Mouse (Mus musculus) 3T3-L1 (cell line): ENCODE measurements at regions not wholly inside any gene's neighbourhood (a gene's known extent, or its start where the extent isn't known, plus 50 kb on each side); places are given as distances from the start of the nearest gene placed in this dataset.

Source experiments
- DNase-seq: peaks from one replicate; pipeline ENCODE4 v3.0.0-alpha.2; 2015; ENCODE audit warnings: low read depth, low spot score

DNA sequence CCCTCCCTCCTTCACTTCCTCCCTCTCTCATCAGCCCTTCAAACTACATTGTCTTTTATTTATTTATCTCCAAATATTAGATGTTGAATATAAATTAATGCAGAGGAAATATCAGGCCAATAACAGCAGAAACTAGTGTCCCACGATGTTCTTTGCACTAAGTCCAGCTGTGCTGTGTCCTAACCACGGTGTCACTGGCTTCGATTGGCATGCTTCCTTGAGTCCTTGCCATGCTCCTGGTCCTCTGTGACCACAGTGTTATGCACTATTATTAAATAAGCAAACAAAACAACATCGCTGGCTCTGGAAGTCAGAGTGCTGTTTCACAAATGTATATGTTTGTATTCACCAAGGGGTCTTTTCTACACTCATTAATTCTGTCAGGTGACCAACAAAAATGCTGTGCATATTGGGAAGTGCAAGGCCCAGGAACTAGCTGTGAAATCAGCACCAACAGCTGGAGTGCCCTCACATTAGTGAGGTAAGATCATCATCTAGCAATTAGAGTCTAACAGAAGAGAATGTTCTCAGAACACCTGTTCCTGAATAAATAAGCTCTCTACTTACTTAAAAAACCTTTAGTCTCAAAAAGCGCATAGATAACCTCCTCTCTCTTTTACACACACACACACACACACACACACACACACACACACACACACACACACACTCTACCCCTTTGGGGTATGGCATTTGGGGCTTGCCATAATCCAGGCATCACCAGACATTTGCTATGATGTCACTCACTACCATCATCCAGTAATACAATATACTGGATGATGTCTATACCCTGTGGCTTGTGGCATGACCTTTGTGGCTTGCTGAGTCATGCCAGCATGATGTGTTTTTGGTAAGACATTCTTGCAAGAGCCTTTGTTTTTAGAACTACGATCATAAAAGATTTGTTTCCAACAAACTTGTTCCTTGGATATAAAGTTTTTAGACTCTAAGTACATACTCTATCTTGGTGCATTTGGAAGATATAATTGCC, 81.9 kb upstream of the Rgs2 start:
- DNase-seq: peak; percentile 81

DNA sequence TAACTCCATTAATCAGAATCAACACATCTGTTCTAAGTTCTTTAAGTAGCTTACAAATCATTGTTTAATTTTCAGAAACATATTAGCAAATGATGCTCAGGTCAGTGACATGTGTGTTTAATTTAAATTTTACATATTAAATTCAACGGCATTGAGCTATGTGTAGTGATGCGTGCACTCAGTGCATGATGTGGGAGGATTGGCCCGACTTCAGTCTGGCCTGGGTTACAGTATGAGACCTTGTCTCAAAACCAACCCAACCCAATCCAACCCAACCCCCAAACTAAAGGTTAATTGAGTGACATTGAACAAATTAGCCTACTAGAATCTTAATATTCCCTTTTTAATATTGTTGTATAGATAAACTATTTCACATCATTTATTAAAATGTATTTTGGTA, 75.0 kb upstream of the Rgs2 start:
- DNase-seq: no peak

DNA sequence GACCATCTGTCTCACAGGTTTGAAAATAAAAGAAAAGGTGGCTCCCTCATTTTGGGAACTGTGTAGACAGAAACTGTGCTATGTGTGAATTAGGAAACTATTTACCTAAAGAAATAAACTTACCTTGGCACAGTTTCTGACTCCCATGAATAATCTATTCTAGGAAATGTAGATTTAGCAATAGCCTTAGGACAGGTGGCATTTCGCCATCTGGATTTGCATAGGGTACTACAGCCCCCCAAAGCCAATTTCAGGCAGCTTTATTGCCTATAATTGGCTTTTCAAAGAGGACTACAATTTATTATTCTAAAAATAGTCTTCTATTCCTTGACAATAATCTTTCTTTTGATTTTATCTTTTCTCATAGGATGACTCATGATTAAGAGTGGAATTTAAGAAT, 74.5 kb upstream of the Rgs2 start:
- DNase-seq: no peak

DNA sequence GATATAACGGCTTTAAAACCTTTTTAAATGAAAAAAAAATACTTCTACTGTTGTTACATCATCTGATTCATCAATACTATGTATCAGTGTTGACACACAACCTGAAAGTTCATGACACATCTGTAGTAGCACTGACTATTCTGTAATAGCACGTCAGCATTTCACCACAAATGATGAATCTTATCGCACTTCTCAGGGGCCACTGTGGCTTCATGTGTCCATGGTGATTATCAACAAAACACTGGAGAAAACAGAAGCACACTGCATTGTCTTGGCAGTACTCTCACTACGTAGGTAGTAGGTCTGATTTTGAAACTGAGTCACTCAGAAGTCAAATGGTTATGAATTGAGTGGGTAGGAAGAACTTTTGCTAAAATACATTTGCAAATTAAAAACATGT, 72.0 kb upstream of the Rgs2 start:
- peak; percentile 25 for DNase-seq

DNA sequence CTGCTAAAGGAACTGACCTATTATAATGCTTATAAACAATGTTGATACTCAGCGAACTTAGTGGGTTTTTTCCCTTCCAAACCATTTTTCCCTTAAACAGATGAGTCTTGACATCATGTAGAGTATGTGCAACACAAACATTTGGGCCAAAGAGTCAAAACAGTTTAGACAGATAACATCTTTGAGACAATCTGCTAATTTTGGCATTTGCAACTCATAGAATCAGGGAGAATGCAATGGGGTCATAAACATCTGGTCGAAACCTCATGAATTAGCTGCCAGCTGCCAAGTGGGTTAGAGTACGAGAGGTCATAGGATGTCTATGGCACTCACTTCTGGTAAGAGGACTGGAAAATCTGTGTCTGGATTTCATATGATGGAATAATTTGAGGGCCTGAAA, 57.3 kb upstream of the Rgs2 start:
- peak; percentile 20 for DNase-seq

DNA sequence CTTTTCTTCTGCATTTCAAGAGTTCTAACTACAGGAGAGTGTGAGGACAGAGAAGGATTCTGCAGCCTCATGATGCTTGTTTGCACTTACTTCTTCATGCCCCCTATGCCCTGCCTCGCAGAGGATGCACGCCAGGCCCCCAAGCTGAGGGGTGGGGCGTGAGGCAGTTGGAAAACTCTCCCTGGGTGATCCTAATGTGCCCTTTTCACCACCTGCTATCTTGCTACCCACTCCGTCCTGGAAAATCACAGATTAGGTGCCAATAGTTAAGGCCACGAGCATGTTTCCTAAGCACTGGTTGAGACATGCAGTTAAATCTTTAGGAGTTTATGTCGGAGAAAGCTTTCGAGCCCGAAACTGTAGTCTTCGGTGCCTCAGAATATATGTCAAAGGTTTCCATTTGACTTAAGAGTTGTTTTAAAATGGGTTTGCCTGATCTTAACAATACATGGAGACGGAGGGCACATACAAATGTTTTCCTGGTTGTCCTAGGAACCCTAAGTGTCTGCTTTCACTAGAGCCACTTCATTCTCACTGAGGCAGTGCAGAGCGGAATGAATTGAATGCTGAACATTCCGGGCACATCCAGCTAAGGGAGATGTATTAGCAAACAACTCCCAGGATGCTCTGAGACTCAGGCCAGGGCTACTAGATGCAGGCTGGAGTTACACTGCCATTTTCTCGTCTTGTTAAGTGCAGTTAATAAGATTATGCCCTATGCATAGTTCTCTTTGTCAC, 51.7 kb upstream of the Rgs2 start:
- DNase-seq: no peak
